Mouse (Mus musculus) stomach, postnatal 0 days (tissue): ENCODE measurements around the gene Hepacam. TPM values are rescaled to one million over a fixed set of nuclear protein-coding genes. Genes with fewer than 3 reads are reported as not detected.

Source experiments
- ATAC-seq: fragments of 200-750 bp; cut with Nextera tagmentation; 2 replicates; pipeline ENCODE4 v1.8.0; 2017; ENCODE audit not compliant: low FRiP score, low TSS enrichment
- DNase-seq: peaks from one replicate; pipeline ENCODE4 v3.0.0-alpha.2; 2016; ENCODE audit warnings: low spot score
- H3K27ac ChIP-seq: fragments of 300-500 bp; sonication (generic); replicated peaks from 2 replicates; pipeline ENCODE4 v1.5.1; 2014; ENCODE audit warnings: mild to moderate bottlenecking, control low read depth
- H3K27me3 ChIP-seq: fragments of 300-500 bp; sonication (generic); 2 replicates; pipeline ENCODE4 v1.6.1; 2014; ENCODE audit warnings: low read length; ENCODE audit not compliant: control insufficient read depth, insufficient read depth
- H3K36me3 ChIP-seq: fragments of 300-500 bp; sonication (generic); 2 replicates; pipeline ENCODE4 v1.6.1; 2014; ENCODE audit warnings: low read length, mixed read lengths; ENCODE audit not compliant: control insufficient read depth, insufficient read depth
- H3K4me1 ChIP-seq: fragments of 300-500 bp; sonication (generic); replicated peaks from 2 replicates; pipeline ENCODE4 v1.6.1; 2014; ENCODE audit warnings: antibody characterized with exemption; ENCODE audit not compliant: control insufficient read depth, insufficient read depth
- H3K4me2 ChIP-seq: fragments of 300-500 bp; sonication (generic); replicated peaks from 2 replicates; pipeline ENCODE4 v1.6.1; 2014; ENCODE audit warnings: low read depth, mild to moderate bottlenecking, control low read depth, moderate library complexity
- H3K4me3 ChIP-seq: fragments of 300-500 bp; sonication (generic); 2 replicates; pipeline ENCODE4 v1.5.1; 2014; ENCODE audit warnings: low read depth, low read length, control low read depth
- H3K9ac ChIP-seq: fragments of 300-500 bp; sonication (generic); 2 replicates; pipeline ENCODE4 v1.6.1; 2014; ENCODE audit warnings: mild to moderate bottlenecking, low read length, control low read depth, mixed read lengths
- H3K9me3 ChIP-seq: fragments of 300-500 bp; sonication (generic); 2 replicates; pipeline ENCODE4 v1.6.1; 2016; ENCODE audit warnings: low read length; ENCODE audit not compliant: control insufficient read depth
- CTCF ChIP-seq: IDR thresholded peaks from 2 replicates; pipeline ENCODE4 v1.5.1; 2016; ENCODE audit warnings: antibody characterized with exemption, low read depth, mild to moderate bottlenecking, moderate library complexity
- EP300 ChIP-seq: optimal IDR thresholded peaks from 2 replicates; pipeline ENCODE3; 2016; ENCODE audit warnings: antibody characterized with exemption
- WGBS: fragments of 180-500 bp; shearing (Covaris S2); extraction: QIAGEN DNeasy Blood & Tissue Kit; methylation state at CpG from one replicate; pipeline ENCODE4 v1.1.7; 2014; 5-methylcytosine and 5-hydroxymethylcytosine counted together
- polyA plus RNA-seq: library from polyadenylated mRNA; unstranded; fragments of >200 nt; fragmentation: Nextera tagmentation; extraction: Ambion mirVana; gene quantifications from 2 replicates; pipeline ENCODE4 v1.2.1, GENCODE M21; 2015

Gene Hepacam
- polyA plus RNA-seq, 1 experiment from 2014 or later: 0.10 TPM

GRCm38 (mm10) chr9:37371232-37371801 lies 4.2 kb downstream of the Hepacam start:
- DNase-seq (no peak), ATAC-seq (no peak)
- Histone ChIP-seq H3K27me3 (no peaks in the 10 kb centered on the region), H3K4me3 (no peak overlapping the region), H3K9me3 (no peaks in the 10 kb centered on the region), H3K36me3 (no peaks in the 10 kb centered on the region), H3K9ac (no peak overlapping the region), H3K27ac (no peak overlapping the region), H3K4me1 (no peaks in the 10 kb centered on the region), H3K4me2 (no peak overlapping the region)
- WGBS: 71% methylated on average over 7 of the region's 7 CpGs
- no peak for TF ChIP-seq EP300
- no peak for TF ChIP-seq CTCF

GRCm38 (mm10) chr9:37375718-37376117 lies 8.6 kb downstream of the Hepacam start:
- 86% methylated on average over 5 of the region's 5 CpGs for WGBS
- no peak overlapping the region for H3K9ac ChIP-seq
- H3K9me3 ChIP-seq: no peaks in the 10 kb centered on the region
- H3K27ac ChIP-seq: no peak overlapping the region
- DNase-seq: no peak
- no peaks in the 10 kb centered on the region for H3K27me3 ChIP-seq
- no peaks in the 10 kb centered on the region for H3K4me1 ChIP-seq
- no peak overlapping the region for H3K4me3 ChIP-seq
- H3K36me3 ChIP-seq: no peaks in the 10 kb centered on the region
- H3K4me2 ChIP-seq: no peak overlapping the region
- ATAC-seq: no peak
- TF ChIP-seq CTCF (no peak), EP300 (no peak)

GRCm38 (mm10) chr9:37383161-37383560 lies 16.0 kb downstream of the Hepacam start:
- TF ChIP-seq EP300: no peak
- no peak for TF ChIP-seq CTCF
- Histone ChIP-seq H3K36me3 (no peaks in the 10 kb centered on the region), H3K27me3 (no peaks in the 10 kb centered on the region), H3K9ac (no peak overlapping the region), H3K4me3 (no peak overlapping the region), H3K4me1 (no peaks in the 10 kb centered on the region), H3K27ac (no peak overlapping the region), H3K4me2 (no peak overlapping the region), H3K9me3 (no peaks in the 10 kb centered on the region)
- 92% methylated on average over 6 of the region's 6 CpGs for WGBS
- ATAC-seq: no peak
- DNase-seq: no peak

DNA sequence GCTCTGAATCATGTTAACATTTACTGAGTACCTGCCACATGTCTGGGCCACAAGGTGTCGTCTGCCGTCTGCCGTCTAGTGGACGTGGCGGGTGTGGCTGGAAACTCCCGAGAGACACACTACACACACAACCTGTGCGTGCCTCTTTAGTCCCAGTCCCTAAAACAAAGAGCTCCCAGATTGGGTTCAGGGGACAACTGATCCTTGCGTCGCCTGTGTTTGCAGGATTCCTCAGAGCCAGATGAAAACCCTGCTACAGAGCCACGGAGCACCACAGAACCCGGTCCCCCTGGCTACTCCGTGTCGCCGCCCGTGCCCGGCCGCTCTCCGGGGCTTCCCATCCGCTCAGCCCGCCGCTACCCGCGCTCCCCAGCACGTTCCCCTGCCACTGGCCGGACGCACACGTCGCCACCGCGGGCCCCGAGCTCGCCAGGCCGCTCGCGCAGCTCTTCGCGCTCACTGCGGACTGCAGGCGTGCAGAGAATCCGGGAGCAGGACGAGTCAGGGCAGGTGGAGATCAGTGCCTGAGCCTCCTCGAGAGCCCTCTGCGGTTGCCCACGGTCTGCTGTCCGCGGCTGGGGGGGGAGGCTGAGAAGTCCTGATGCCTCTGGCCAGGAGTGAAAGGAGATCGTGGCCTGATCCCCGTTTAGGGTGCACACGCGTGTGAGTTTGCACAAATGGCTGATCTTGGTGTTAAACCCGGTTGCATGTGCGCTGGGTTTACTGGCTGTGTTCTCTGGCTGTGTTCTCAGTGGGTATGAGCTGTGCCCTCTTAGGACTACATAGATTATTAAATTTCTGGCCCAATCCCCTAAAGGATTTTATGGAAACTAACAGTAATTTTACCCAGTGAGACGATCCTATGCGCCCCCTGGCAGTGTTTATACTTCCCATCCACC lies 17.4 kb downstream of the Hepacam start:
- Histone ChIP-seq H3K4me2 (peak overlapping the region; percentile 75), H3K27me3 (no peaks in the 10 kb centered on the region), H3K9ac (peak overlapping the region; percentile 61), H3K4me1 (no peaks in the 10 kb centered on the region), H3K9me3 (no peaks in the 10 kb centered on the region), H3K27ac (no peak overlapping the region), H3K4me3 (peak overlapping the region; percentile 40), H3K36me3 (no peaks in the 10 kb centered on the region)
- 7% methylated on average over 45 of the region's 54 CpGs for WGBS
- DNase-seq (peak; percentile 68), ATAC-seq (peak; percentile 75)
- TF ChIP-seq CTCF (peak; percentile 62), EP300 (no peak)

DNA sequence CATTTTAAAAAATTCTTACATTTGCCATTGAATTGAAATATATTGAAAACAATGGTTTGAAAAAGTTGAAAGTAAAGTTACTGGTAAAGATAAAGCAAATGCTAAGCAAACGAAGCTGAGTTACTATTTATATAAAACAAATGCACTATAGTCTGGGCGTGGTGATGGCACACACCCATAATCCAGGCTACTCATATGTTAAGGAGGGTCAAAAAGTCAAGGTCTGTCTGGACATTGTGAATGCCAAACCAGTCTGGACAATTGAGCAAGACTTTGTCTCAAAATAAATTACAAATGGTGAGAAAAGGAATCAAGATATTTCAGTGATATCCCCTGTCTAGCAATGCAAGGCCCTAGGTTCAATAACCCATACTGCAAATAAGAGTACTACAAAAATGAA lies 23.7 kb downstream of the Hepacam start:
- no peaks in the 10 kb centered on the region for H3K9me3 ChIP-seq
- H3K4me2 ChIP-seq: no peak overlapping the region
- ATAC-seq (no peak), DNase-seq (no peak)
- no peaks in the 10 kb centered on the region for H3K4me1 ChIP-seq
- H3K27me3 ChIP-seq: no peaks in the 10 kb centered on the region
- H3K27ac ChIP-seq: no peak overlapping the region
- no peak overlapping the region for H3K4me3 ChIP-seq
- no peak overlapping the region for H3K9ac ChIP-seq
- TF ChIP-seq EP300: no peak
- no peak for TF ChIP-seq CTCF
- WGBS: 45% methylated on average over 2 of the region's 2 CpGs
- no peaks in the 10 kb centered on the region for H3K36me3 ChIP-seq

GRCm38 (mm10) chr9:37392071-37392470 lies 24.9 kb downstream of the Hepacam start:
- Histone ChIP-seq H3K4me2 (no peak overlapping the region), H3K9me3 (no peaks in the 10 kb centered on the region), H3K9ac (no peak overlapping the region), H3K27ac (no peak overlapping the region), H3K27me3 (no peaks in the 10 kb centered on the region), H3K4me1 (no peaks in the 10 kb centered on the region), H3K4me3 (no peak overlapping the region), H3K36me3 (no peaks in the 10 kb centered on the region)
- DNase-seq: no peak
- TF ChIP-seq CTCF: no peak
- TF ChIP-seq EP300: no peak
- no peak for ATAC-seq
- WGBS: 74% methylated on average over 2 of the region's 2 CpGs
